Mouse (Mus musculus) stomach, postnatal 0 days (tissue): ENCODE data around the gene Ntm.

ENCODE experiments used
- CTCF ChIP-seq: IDR thresholded peaks from 2 replicates; pipeline ENCODE4 v1.5.1; 2016; ENCODE audit warnings: antibody characterized with exemption, low read depth, mild to moderate bottlenecking, moderate library complexity
- EP300 ChIP-seq: optimal IDR thresholded peaks from 2 replicates; pipeline ENCODE3; 2016; ENCODE audit warnings: antibody characterized with exemption

DNA sequence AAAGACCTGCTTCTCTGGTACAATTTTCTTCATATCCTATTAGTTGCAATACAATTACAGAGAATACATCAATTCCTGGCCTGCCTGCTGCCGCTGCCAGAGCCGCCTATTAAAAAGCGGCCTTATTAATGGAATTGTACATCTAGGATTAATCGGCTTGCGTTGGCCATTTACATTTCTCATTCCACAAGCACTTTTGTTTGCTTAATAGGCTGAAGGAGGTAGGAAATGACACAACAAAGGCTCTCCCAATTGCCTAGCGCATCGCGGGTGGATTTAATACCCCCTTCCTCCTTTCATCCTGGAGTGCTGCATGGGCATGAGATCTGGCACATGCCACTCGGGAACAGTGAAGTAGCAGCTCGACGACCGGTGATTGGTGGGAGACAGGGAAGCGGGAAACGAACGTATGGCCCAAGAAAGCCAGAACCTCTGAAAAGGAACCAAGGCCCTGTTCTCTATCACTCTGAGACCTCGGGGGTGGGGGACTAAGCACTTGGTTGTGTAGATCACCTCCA is 23.4 kb downstream of the Ntm start:
- no peak for TF ChIP-seq EP300
- TF ChIP-seq CTCF: no peak
